Mouse (Mus musculus): ENCODE data around the gene Eml5. TPM values are rescaled to one million over a fixed set of nuclear protein-coding genes. Genes with fewer than 3 reads are reported as not detected.

The Eml5 gene
- total and polyA plus RNA-seq, 3 experiments: 1.7 to 28.9 (median 12.0) TPM

DNA sequence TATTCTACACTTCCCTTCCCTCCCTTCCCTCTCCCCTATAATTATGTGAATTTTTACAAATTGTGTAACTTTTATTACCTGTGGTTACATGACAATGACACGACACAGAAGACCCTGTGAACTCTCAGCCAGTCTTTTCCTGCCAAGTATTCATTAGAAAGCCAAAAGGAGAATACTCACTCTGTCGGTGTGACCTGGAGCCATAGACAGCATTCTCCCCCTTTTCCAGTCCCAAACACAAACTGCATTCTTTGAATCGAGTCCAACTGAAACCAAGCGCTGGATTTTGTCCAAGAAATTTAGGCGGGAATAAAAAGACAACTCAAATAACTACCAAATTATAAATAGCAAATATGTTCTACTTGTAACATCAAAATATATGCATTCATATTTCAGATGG is 19.5 kb downstream of the Eml5 start:
- no peaks in the 10 kb centered on the region for H3K27me3 ChIP-seq (ENCODE audit: insufficient read depth, low read length)
- H3K4me1 ChIP-seq (ENCODE audit: insufficient read depth, low read depth, low read length): no peaks in the 10 kb centered on the region; the same call in 1 of the 2 replicates
- TF ChIP-seq POLR2AphosphoS5 (IDR thresholded peaks at IDR 0.05; ENCODE audit: insufficient replicate concordance, low read depth, low read length) (no peak), GATA2 (IDR thresholded peaks at IDR 0.05; ENCODE audit: borderline replicate concordance, low read depth, low read length) (no peak), GATA1 (IDR thresholded peaks at IDR 0.05; ENCODE audit: borderline replicate concordance, low read length) (no peak), CTCF (IDR thresholded peaks at IDR 0.05; ENCODE audit: low read depth, low read length) (no peak), TAL1 (conservative IDR thresholded peaks at IDR 0.05; ENCODE audit: low read depth, low read length) (no peak)
- peaks cover 6% of the 10 kb centered on the region for H3K36me3 ChIP-seq (replicated peaks)
- no peak overlapping the region for H3K4me3 ChIP-seq (ENCODE audit: low read depth, low read length)
- no peaks in the 10 kb centered on the region for H3K9me3 ChIP-seq (replicated peaks)
- no peak for ATAC-seq (ENCODE audit: extremely low read depth, insufficient number of reproducible peaks, low FRiP score, poor library complexity, severe bottlenecking)
- DNase-seq (ENCODE audit: low spot score): no peak

DNA sequence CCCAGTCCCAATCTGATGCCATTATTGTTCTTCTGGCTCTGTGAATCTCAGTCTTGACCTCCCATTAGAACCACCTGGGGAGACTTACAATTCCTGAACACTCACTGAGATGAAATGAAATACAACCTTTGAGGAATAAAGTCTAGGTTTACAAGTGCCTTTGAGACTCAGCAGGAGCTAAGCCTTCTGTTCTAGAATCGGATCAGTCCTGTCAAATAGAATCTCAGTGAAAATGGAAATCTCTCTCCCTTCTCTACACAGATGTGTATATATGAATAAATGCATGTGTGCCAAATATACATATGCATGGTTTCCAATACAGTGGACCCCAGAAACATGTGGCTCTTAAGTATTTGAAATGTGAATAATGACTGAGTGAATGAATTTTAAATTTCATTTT is 22.6 kb downstream of the Eml5 start:
- no peak for ATAC-seq (ENCODE audit: extremely low read depth, insufficient number of reproducible peaks, low FRiP score, poor library complexity, severe bottlenecking)
- TF ChIP-seq TAL1 (conservative IDR thresholded peaks at IDR 0.05; ENCODE audit: low read depth, low read length) (no peak), POLR2AphosphoS5 (IDR thresholded peaks at IDR 0.05; ENCODE audit: insufficient replicate concordance, low read depth, low read length) (no peak), GATA1 (IDR thresholded peaks at IDR 0.05; ENCODE audit: borderline replicate concordance, low read length) (no peak), CTCF (IDR thresholded peaks at IDR 0.05; ENCODE audit: low read depth, low read length) (no peak), GATA2 (IDR thresholded peaks at IDR 0.05; ENCODE audit: borderline replicate concordance, low read depth, low read length) (no peak)

DNA sequence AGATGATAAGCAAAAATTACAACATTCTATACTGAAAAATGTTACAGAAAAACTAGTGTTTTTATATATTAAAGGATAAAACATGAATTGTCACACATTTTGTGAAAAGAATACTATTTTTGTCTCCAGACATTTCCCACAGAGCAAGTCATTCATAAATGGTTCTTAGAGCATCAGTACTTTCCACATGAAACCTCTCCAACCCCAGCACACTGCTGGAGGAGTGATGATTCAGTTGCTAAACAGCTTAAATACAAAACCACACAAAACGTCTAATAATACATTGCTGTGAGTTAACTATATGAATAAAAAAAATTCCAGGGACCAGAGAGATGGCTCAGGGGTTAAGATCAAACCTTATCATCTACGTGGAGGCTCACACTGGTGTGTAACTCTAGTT is 26.1 kb downstream of the Eml5 start:
- no peak for TF ChIP-seq GATA2 (IDR thresholded peaks at IDR 0.05; ENCODE audit: borderline replicate concordance, low read depth, low read length)
- TF ChIP-seq GATA1 (IDR thresholded peaks at IDR 0.05; ENCODE audit: borderline replicate concordance, low read length): no peak
- no peak for TF ChIP-seq CTCF (IDR thresholded peaks at IDR 0.05; ENCODE audit: low read depth, low read length)
- no peak for TF ChIP-seq TAL1 (conservative IDR thresholded peaks at IDR 0.05; ENCODE audit: low read depth, low read length)
- TF ChIP-seq POLR2AphosphoS5 (IDR thresholded peaks at IDR 0.05; ENCODE audit: insufficient replicate concordance, low read depth, low read length): no peak
- DNase-seq (ENCODE audit: low spot score) (no peak), ATAC-seq (ENCODE audit: extremely low read depth, insufficient number of reproducible peaks, low FRiP score, poor library complexity, severe bottlenecking) (no peak)
- Histone ChIP-seq H3K4me3 (ENCODE audit: low read depth, low read length) (no peak overlapping the region), H3K36me3 (replicated peaks) (peaks cover 12% of the 10 kb centered on the region), H3K27me3 (ENCODE audit: insufficient read depth, low read length) (no peaks in the 10 kb centered on the region), H3K4me1 (ENCODE audit: insufficient read depth, low read depth, low read length) (no peaks in the 10 kb centered on the region; the same call in 1 of the 2 replicates), H3K9me3 (replicated peaks) (no peaks in the 10 kb centered on the region)

More for the DNA sequence above, 22.6 kb downstream of the Eml5 start:
- Histone ChIP-seq H3K9me3 (replicated peaks) (no peaks in the 10 kb centered on the region), H3K4me1 (ENCODE audit: insufficient read depth, low read depth, low read length) (no peaks in the 10 kb centered on the region; the same call in 1 of the 2 replicates), H3K4me3 (ENCODE audit: low read depth, low read length) (no peak overlapping the region), H3K36me3 (replicated peaks) (peaks cover 6% of the 10 kb centered on the region), H3K27me3 (ENCODE audit: insufficient read depth, low read length) (no peaks in the 10 kb centered on the region)
- no peak for DNase-seq (ENCODE audit: low spot score)

DNA sequence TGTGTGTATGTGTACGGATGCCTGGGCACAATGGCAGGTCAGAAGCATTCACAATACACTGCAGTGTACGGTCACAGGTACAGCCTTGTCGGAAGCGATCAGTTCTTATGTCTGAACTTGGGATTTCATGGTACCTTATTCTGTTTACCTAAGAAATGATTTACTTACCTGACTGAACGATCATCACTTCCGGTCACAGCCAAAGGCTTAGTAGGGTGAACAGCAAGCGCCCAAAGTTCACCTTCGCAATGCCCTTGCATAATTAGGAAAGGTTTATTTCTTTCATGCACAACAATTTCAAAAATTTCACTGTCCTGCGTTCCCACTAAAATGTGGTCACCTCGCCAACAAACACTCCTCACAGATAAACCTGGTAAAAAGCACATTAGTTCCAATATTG is 28.4 kb downstream of the Eml5 start:
- Histone ChIP-seq H3K9me3 (replicated peaks) (no peaks in the 10 kb centered on the region), H3K4me3 (ENCODE audit: low read depth, low read length) (no peak overlapping the region), H3K4me1 (ENCODE audit: insufficient read depth, low read depth, low read length) (no peaks in the 10 kb centered on the region; the same call in 1 of the 2 replicates), H3K27me3 (ENCODE audit: insufficient read depth, low read length) (no peaks in the 10 kb centered on the region), H3K36me3 (replicated peaks) (peaks cover 23% of the 10 kb centered on the region)
- TF ChIP-seq GATA2 (IDR thresholded peaks at IDR 0.05; ENCODE audit: borderline replicate concordance, low read depth, low read length): no peak
- TF ChIP-seq GATA1 (IDR thresholded peaks at IDR 0.05; ENCODE audit: borderline replicate concordance, low read length): no peak
- TF ChIP-seq POLR2AphosphoS5 (IDR thresholded peaks at IDR 0.05; ENCODE audit: insufficient replicate concordance, low read depth, low read length): no peak
- no peak for TF ChIP-seq TAL1 (conservative IDR thresholded peaks at IDR 0.05; ENCODE audit: low read depth, low read length)
- no peak for TF ChIP-seq CTCF (IDR thresholded peaks at IDR 0.05; ENCODE audit: low read depth, low read length)
- DNase-seq (ENCODE audit: low spot score) (no peak), ATAC-seq (ENCODE audit: extremely low read depth, insufficient number of reproducible peaks, low FRiP score, poor library complexity, severe bottlenecking) (no peak)

DNA sequence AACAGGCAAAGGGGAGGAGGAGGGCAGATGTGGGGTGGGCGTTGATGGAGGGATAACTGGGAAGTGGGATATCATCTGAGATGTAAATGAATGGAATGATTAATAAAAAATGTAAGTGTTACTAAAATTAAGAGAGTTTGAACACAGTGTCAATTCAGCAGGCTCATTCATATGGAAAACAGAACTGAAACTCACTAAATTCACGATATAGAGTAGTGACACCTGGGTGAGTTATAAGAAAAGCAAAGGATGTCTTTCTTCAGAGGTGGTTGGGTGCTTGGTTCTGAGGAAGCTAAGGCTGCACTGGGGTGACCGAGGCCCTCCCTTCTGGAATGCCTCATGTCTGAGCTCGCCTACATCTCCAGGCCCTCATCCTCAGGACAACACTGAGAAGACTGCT is 37.8 kb downstream of the Eml5 start:
- Histone ChIP-seq H3K27me3 (ENCODE audit: insufficient read depth, low read length) (no peaks in the 10 kb centered on the region), H3K4me3 (ENCODE audit: low read depth, low read length) (no peak overlapping the region), H3K4me1 (ENCODE audit: insufficient read depth, low read depth, low read length) (no peaks in the 10 kb centered on the region), H3K36me3 (replicated peaks) (peaks cover 15% of the 10 kb centered on the region), H3K9me3 (replicated peaks) (no peaks in the 10 kb centered on the region)
- no peak for ATAC-seq (ENCODE audit: extremely low read depth, insufficient number of reproducible peaks, low FRiP score, poor library complexity, severe bottlenecking)
- TF ChIP-seq TAL1 (conservative IDR thresholded peaks at IDR 0.05; ENCODE audit: low read depth, low read length): no peak
- no peak for TF ChIP-seq GATA1 (IDR thresholded peaks at IDR 0.05; ENCODE audit: borderline replicate concordance, low read length)
- no peak for TF ChIP-seq GATA2 (IDR thresholded peaks at IDR 0.05; ENCODE audit: borderline replicate concordance, low read depth, low read length)
- no peak for TF ChIP-seq POLR2AphosphoS5 (IDR thresholded peaks at IDR 0.05; ENCODE audit: insufficient replicate concordance, low read depth, low read length)
- TF ChIP-seq CTCF (IDR thresholded peaks at IDR 0.05; ENCODE audit: low read depth, low read length): no peak
- DNase-seq (ENCODE audit: low spot score): no peak

DNA sequence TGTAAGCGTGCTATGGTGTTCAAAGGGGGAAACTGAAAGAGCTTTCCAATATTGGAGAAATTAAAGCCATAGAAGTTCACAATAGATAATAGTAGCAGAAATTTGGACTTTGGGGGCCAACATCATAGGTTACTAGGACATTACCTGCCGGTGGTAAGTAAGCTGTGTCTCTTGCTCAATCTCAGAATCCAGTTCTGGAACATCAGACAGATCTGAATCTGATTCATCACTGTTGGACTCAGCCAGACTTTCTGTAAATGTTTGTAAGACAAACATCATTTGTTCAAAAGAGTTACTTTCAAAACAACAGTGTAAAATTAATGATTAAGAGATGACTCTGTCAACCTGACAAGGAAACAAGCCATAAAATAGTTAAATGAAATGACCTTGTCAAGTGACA is 41.0 kb downstream of the Eml5 start:
- H3K4me1 ChIP-seq (ENCODE audit: insufficient read depth, low read depth, low read length): no peaks in the 10 kb centered on the region
- no peaks in the 10 kb centered on the region for H3K9me3 ChIP-seq (replicated peaks)
- H3K4me3 ChIP-seq (ENCODE audit: low read depth, low read length): no peak overlapping the region
- TF ChIP-seq POLR2AphosphoS5 (IDR thresholded peaks at IDR 0.05; ENCODE audit: insufficient replicate concordance, low read depth, low read length) (no peak), GATA1 (IDR thresholded peaks at IDR 0.05; ENCODE audit: borderline replicate concordance, low read length) (no peak), CTCF (IDR thresholded peaks at IDR 0.05; ENCODE audit: low read depth, low read length) (no peak), TAL1 (conservative IDR thresholded peaks at IDR 0.05; ENCODE audit: low read depth, low read length) (no peak), GATA2 (IDR thresholded peaks at IDR 0.05; ENCODE audit: borderline replicate concordance, low read depth, low read length) (no peak)
- no peaks in the 10 kb centered on the region for H3K27me3 ChIP-seq (ENCODE audit: insufficient read depth, low read length)
- no peak for DNase-seq (ENCODE audit: low spot score)
- H3K36me3 ChIP-seq (replicated peaks): peaks cover 15% of the 10 kb centered on the region
- ATAC-seq (ENCODE audit: extremely low read depth, insufficient number of reproducible peaks, low FRiP score, poor library complexity, severe bottlenecking): no peak

Data from G1E (cell line).